8 mouse cellular contexts compared by ENCODE assay signal in genomic region chr1:167350597-167351415, GRCm38 (mm10). TPM values are rescaled to one million over a fixed set of nuclear protein-coding genes. Genes with fewer than 3 reads are reported as not detected.
DNase-seq lines count a peak whose midpoint lies in the region; ATAC-seq and TF ChIP-seq lines count a peak whose summit lies in the region.

No protein-coding gene starts in this region.

- peak overlapping the region; percentile 73 for H3K9ac ChIP-seq in heart, postnatal 0 days (replicated peaks; ENCODE audit: low read depth, low read length)
- H3K9ac ChIP-seq in hindbrain, embryonic 11.5 days (ENCODE audit: low read depth, low read length): peak overlapping the region; percentile 75
- H3K9ac ChIP-seq in midbrain, embryonic 12.5 days (replicated peaks): peak overlapping the region; percentile 76

- TF ChIP-seq CTCF in heart, postnatal 0 days (IDR thresholded peaks at IDR 0.05; ENCODE audit: low read depth): no peak

- peak overlapping the region; percentile 83 for H3K4me2 ChIP-seq in heart, postnatal 0 days (ENCODE audit: low read depth, low read length)
- peak overlapping the region; percentile 91 for H3K4me2 ChIP-seq in hindbrain, embryonic 11.5 days (replicated peaks; ENCODE audit: low read depth, low read length)
- H3K4me2 ChIP-seq in midbrain, embryonic 12.5 days (replicated peaks): peak overlapping the region; percentile 87

- peaks cover 33% of the 10 kb centered on the region for H3K36me3 ChIP-seq in heart, postnatal 0 days (replicated peaks; ENCODE audit: control insufficient read depth, insufficient read depth, low read length)
- no peaks in the 10 kb centered on the region for H3K36me3 ChIP-seq in hindbrain, embryonic 11.5 days (ENCODE audit: control insufficient read depth, insufficient read depth, low read length)
- H3K36me3 ChIP-seq in midbrain, embryonic 12.5 days: peaks cover 14% of the 10 kb centered on the region

- intact Hi-C loops in heart, postnatal 25 days (cut with DNase I): no loop called here

- no peaks in the 10 kb centered on the region for H3K4me1 ChIP-seq in heart, postnatal 0 days (ENCODE audit: control insufficient read depth, insufficient read depth)
- no peaks in the 10 kb centered on the region for H3K4me1 ChIP-seq in hindbrain, embryonic 11.5 days (replicated peaks; ENCODE audit: control insufficient read depth, insufficient read depth, low read length)
- 0 out of 2 replicates have a peak, but pooled peaks cover 3% of the 10 kb centered on the region for H3K4me1 ChIP-seq in midbrain, embryonic 12.5 days

- no peak for TF ChIP-seq EP300 in heart, postnatal 0 days (IDR thresholded peaks at IDR 0.05; ENCODE audit: low read depth)

- no peak for DNase-seq in heart, postnatal 0 days (ENCODE audit: low spot score)
- no peak for DNase-seq in heart, postnatal 25 days (ENCODE audit: low spot score)
- peak; percentile 44 for DNase-seq in MN1 (ENCODE audit: low spot score)
- no peak for DNase-seq in hindbrain, embryonic 11.5 days (ENCODE audit: low spot score)
- no peak for DNase-seq in ovary, postnatal 14 days (ENCODE audit: low spot score)
- no peak for DNase-seq in retina, postnatal 1 day
- DNase-seq in yolk sac, embryonic 10.5 days (ENCODE audit: low spot score): no peak

- 39% methylated on average over 13 of the region's 13 CpGs for WGBS in heart, postnatal 0 days
- 36% methylated on average over 13 of the region's 13 CpGs for WGBS in hindbrain, embryonic 11.5 days
- 39% methylated on average over 13 of the region's 13 CpGs for WGBS in midbrain, embryonic 12.5 days

- H3K27me3 ChIP-seq in heart, postnatal 0 days (ENCODE audit: control insufficient read depth, insufficient read depth, low read length): no peaks in the 10 kb centered on the region
- no peaks in the 10 kb centered on the region for H3K27me3 ChIP-seq in hindbrain, embryonic 11.5 days (ENCODE audit: control insufficient read depth, insufficient read depth, low read length)
- no peaks in the 10 kb centered on the region for H3K27me3 ChIP-seq in midbrain, embryonic 12.5 days

- H3K4me3 ChIP-seq in heart, postnatal 0 days (ENCODE audit: low read depth, low read length): peak overlapping the region; percentile 76
- peak overlapping the region; percentile 69 for H3K4me3 ChIP-seq in hindbrain, embryonic 11.5 days (ENCODE audit: low read depth, low read length)
- peak overlapping the region; percentile 70 for H3K4me3 ChIP-seq in midbrain, embryonic 12.5 days

- H3K27ac ChIP-seq in heart, postnatal 0 days (ENCODE audit: low read depth): peak overlapping the region; percentile 89
- no peak overlapping the region; the same call in 1 of the 2 replicates for H3K27ac ChIP-seq in hindbrain, embryonic 11.5 days (ENCODE audit: low read depth, low read length)
- peak overlapping the region; percentile 50 for H3K27ac ChIP-seq in midbrain, embryonic 12.5 days (replicated peaks)

- no peak for ATAC-seq in heart, postnatal 0 days (ENCODE audit: insufficient read depth, low read depth)
- no peak for ATAC-seq in hindbrain, embryonic 11.5 days (ENCODE audit: low FRiP score)
- no peak; the same call in 1 of the 2 replicates for ATAC-seq in midbrain, embryonic 12.5 days (ENCODE audit: low FRiP score, low read depth)

- no peaks in the 10 kb centered on the region for H3K9me3 ChIP-seq in heart, postnatal 0 days (replicated peaks; ENCODE audit: control insufficient read depth, low read length)
- no peaks in the 10 kb centered on the region for H3K9me3 ChIP-seq in hindbrain, embryonic 11.5 days (ENCODE audit: control insufficient read depth, low read length)
- no peaks in the 10 kb centered on the region for H3K9me3 ChIP-seq in midbrain, embryonic 12.5 days

RNA-seq across cellular contexts. Expression of gene Aldh9a1, which starts 1.0 kb away (rescaled TPM):
- 8.4 and 17.1 TPM in 2 replicates for total RNA-seq in heart, postnatal 0 days (2014; rRNA removed; ENCODE audit: low replicate concordance)
- polyA plus RNA-seq in heart, postnatal 0 days (2015; fragmentation: Nextera tagmentation; extraction: Ambion mirVana): 44.7 and 46.0 TPM in 2 replicates
- total RNA-seq in heart, postnatal 25 days (2021): 10 to 100 TPM; 21.4 to 23.6 TPM
- polyA plus RNA-seq in hindbrain, embryonic 11.5 days (2014; fragmentation: Nextera tagmentation; extraction: Ambion mirVana): 35.6 and 36.2 TPM in 2 replicates
- 31.4 and 35.4 TPM in 2 replicates for polyA plus RNA-seq in midbrain, embryonic 12.5 days (2016; fragmentation: Nextera tagmentation; extraction: Ambion mirVana)

RNA-seq across cellular contexts. Expression of gene Tmco1, which starts 42.6 kb away (rescaled TPM):
- 68.1 and 113 TPM in 2 replicates for total RNA-seq in heart, postnatal 0 days (2014; rRNA removed; ENCODE audit: low replicate concordance)
- 86.6 and 96.7 TPM in 2 replicates for polyA plus RNA-seq in heart, postnatal 0 days (2015; fragmentation: Nextera tagmentation; extraction: Ambion mirVana)
- total RNA-seq in heart, postnatal 25 days (2021): 10 to 100 TPM; 87.3 to 94.7 TPM
- 93.3 and 95.7 TPM in 2 replicates for polyA plus RNA-seq in hindbrain, embryonic 11.5 days (2014; fragmentation: Nextera tagmentation; extraction: Ambion mirVana)
- polyA plus RNA-seq in midbrain, embryonic 12.5 days (2016; fragmentation: Nextera tagmentation; extraction: Ambion mirVana): 72.7 and 80.1 TPM in 2 replicates

RNA-seq across cellular contexts. Expression of gene Mgst3, which starts 42.8 kb away (rescaled TPM):
- total RNA-seq in heart, postnatal 0 days (2014; rRNA removed; ENCODE audit: low replicate concordance): 528 and 566 TPM in 2 replicates
- polyA plus RNA-seq in heart, postnatal 0 days (2015; fragmentation: Nextera tagmentation; extraction: Ambion mirVana): 306 and 315 TPM in 2 replicates
- total RNA-seq in heart, postnatal 25 days (2021): 100 to 1,000 TPM; 284 to 285 TPM
- 69.6 and 71.8 TPM in 2 replicates for polyA plus RNA-seq in hindbrain, embryonic 11.5 days (2014; fragmentation: Nextera tagmentation; extraction: Ambion mirVana)
- polyA plus RNA-seq in midbrain, embryonic 12.5 days (2016; fragmentation: Nextera tagmentation; extraction: Ambion mirVana): 47.3 and 48.8 TPM in 2 replicates
